Mouse (Mus musculus) hindbrain, embryonic 14.5 days (tissue): Measurements from ENCODE around the gene Galntl5. TPM values are rescaled to one million over a fixed set of nuclear protein-coding genes. Genes with fewer than 3 reads are reported as not detected.
"Not testable (repeated sequence)": the region's sequence is repeated elsewhere in the genome, so short reads cannot be mapped to it uniquely, and the experiment has no call there.

ENCODE experiments used
- ATAC-seq: fragments of 200-750 bp; cut with Nextera tagmentation; 2 replicates; pipeline ENCODE4 v1.8.0; 2017; ENCODE audit warnings: moderate number of reproducible peaks, mild to moderate bottlenecking, moderate TSS enrichment, moderate library complexity; ENCODE audit not compliant: low FRiP score
- DNase-seq: peaks from one replicate; pipeline ENCODE4 v3.0.0-alpha.2; 2015; ENCODE audit warnings: low spot score
- H3K27ac ChIP-seq: fragments of 300-500 bp; sonication (generic); 2 replicates; pipeline ENCODE4 v1.5.1; 2014; ENCODE audit warnings: mild to moderate bottlenecking, moderate library complexity
- H3K27me3 ChIP-seq: fragments of 300-500 bp; sonication (generic); 2 replicates; pipeline ENCODE4 v1.6.1; 2014; ENCODE audit warnings: mild to moderate bottlenecking, low read length, mixed read lengths; ENCODE audit not compliant: control insufficient read depth, insufficient read depth
- H3K36me3 ChIP-seq: fragments of 300-500 bp; sonication (generic); replicated peaks from 2 replicates; pipeline ENCODE4 v1.6.1; 2014; ENCODE audit not compliant: control insufficient read depth, insufficient read depth
- H3K4me1 ChIP-seq: fragments of 300-500 bp; sonication (generic); replicated peaks from 2 replicates; pipeline ENCODE4 v1.6.1; 2014; ENCODE audit warnings: antibody characterized with exemption, low read length, mixed read lengths; ENCODE audit not compliant: control insufficient read depth, insufficient read depth
- H3K4me2 ChIP-seq: fragments of 300-500 bp; sonication (generic); replicated peaks from 2 replicates; pipeline ENCODE4 v1.6.1; 2014; ENCODE audit warnings: mild to moderate bottlenecking, moderate library complexity
- H3K4me3 ChIP-seq: fragments of 300-500 bp; sonication (generic); replicated peaks from 2 replicates; pipeline ENCODE4 v1.5.1; 2014; ENCODE audit warnings: mild to moderate bottlenecking, low read length
- H3K9ac ChIP-seq: fragments of 300-500 bp; sonication (generic); 2 replicates; pipeline ENCODE4 v1.6.1; 2014
- H3K9me3 ChIP-seq: fragments of 300-500 bp; sonication (generic); 2 replicates; pipeline ENCODE4 v1.6.1; 2016; ENCODE audit warnings: low read length; ENCODE audit not compliant: control insufficient read depth
- whole genome bisulfite sequencing: fragments of 180-500 bp; shearing (Covaris S2); extraction: QIAGEN DNeasy Blood & Tissue Kit; methylation state at CpG from one replicate; pipeline ENCODE4 v1.1.7; 2014; 5-methylcytosine and 5-hydroxymethylcytosine counted together
- polyA plus RNA-seq: library from polyadenylated mRNA; unstranded; fragments of >200 nt; fragmentation: Nextera tagmentation; extraction: Ambion mirVana; gene quantifications from 2 replicates; pipeline ENCODE4 v1.2.1, GENCODE M21; 2014

Gene Galntl5
- polyA plus RNA-seq, 1 experiment from 2014 or later: not detected

GRCm38 (mm10) chr5:25162981-25163380 lies 18.3 kb upstream of the Galntl5 start:
- 83% methylated on average over 4 of the region's 4 CpGs for WGBS
- H3K36me3 ChIP-seq: no peaks in the 10 kb centered on the region
- no peak overlapping the region for H3K27ac ChIP-seq
- ATAC-seq: no peak
- H3K4me2 ChIP-seq: no peak overlapping the region
- H3K4me3 ChIP-seq: no peak overlapping the region
- no peak for DNase-seq
- H3K9ac ChIP-seq: no peak overlapping the region
- no peaks in the 10 kb centered on the region for H3K27me3 ChIP-seq
- no peaks in the 10 kb centered on the region for H3K9me3 ChIP-seq
- H3K4me1 ChIP-seq: no peaks in the 10 kb centered on the region

- 90% methylated on average over 3 of the region's 3 CpGs for WGBS
- Histone ChIP-seq H3K9ac (no peak overlapping the region), H3K4me3 (no peak overlapping the region), H3K9me3 (no peaks in the 10 kb centered on the region), H3K36me3 (no peaks in the 10 kb centered on the region), H3K4me1 (no peaks in the 10 kb centered on the region), H3K27me3 (no peaks in the 10 kb centered on the region), H3K4me2 (no peak overlapping the region), H3K27ac (no peak overlapping the region)
- no peak for ATAC-seq
- DNase-seq: no peak
Measured at GRCm38 (mm10) chr5:25163938-25164337, 17.3 kb upstream of the Galntl5 start.

- Histone ChIP-seq H3K4me3 (no peak overlapping the region), H3K4me1 (no peaks in the 10 kb centered on the region), H3K27me3 (no peaks in the 10 kb centered on the region), H3K4me2 (no peak overlapping the region), H3K27ac (no peak overlapping the region), H3K36me3 (no peaks in the 10 kb centered on the region), H3K9me3 (no peaks in the 10 kb centered on the region), H3K9ac (no peak overlapping the region)
- ATAC-seq (no peak), DNase-seq (no peak)
- 94% methylated on average over 1 of the region's 1 CpGs for WGBS
Measured at GRCm38 (mm10) chr5:25164341-25164740, 16.9 kb upstream of the Galntl5 start.

GRCm38 (mm10) chr5:25165102-25165788 lies 16.0 kb upstream of the Galntl5 start:
- ATAC-seq (no peak), DNase-seq (no peak)
- Histone ChIP-seq H3K27ac (no peak overlapping the region), H3K4me3 (no peak overlapping the region), H3K9me3 (no peaks in the 10 kb centered on the region), H3K4me1 (no peaks in the 10 kb centered on the region), H3K9ac (no peak overlapping the region), H3K27me3 (no peaks in the 10 kb centered on the region), H3K4me2 (no peak overlapping the region), H3K36me3 (no peaks in the 10 kb centered on the region)
- WGBS: 87% methylated on average over 4 of the region's 4 CpGs

GRCm38 (mm10) chr5:25165789-25166135 lies 15.5 kb upstream of the Galntl5 start:
- Histone ChIP-seq H3K9ac (no peak overlapping the region), H3K4me2 (no peak overlapping the region), H3K27me3 (no peaks in the 10 kb centered on the region), H3K4me1 (no peaks in the 10 kb centered on the region), H3K4me3 (no peak overlapping the region), H3K27ac (no peak overlapping the region), H3K36me3 (no peaks in the 10 kb centered on the region), H3K9me3 (no peaks in the 10 kb centered on the region)
- ATAC-seq (no peak), DNase-seq (no peak)
- 87% methylated on average over 3 of the region's 3 CpGs for WGBS

- ATAC-seq: no peak
- H3K4me1 ChIP-seq: no peaks in the 10 kb centered on the region
- no peak for DNase-seq
- no peaks in the 10 kb centered on the region for H3K27me3 ChIP-seq
- H3K9me3 ChIP-seq: no peaks in the 10 kb centered on the region
- H3K9ac ChIP-seq: no peak overlapping the region
- no peaks in the 10 kb centered on the region for H3K36me3 ChIP-seq
- WGBS: 86% methylated on average over 4 of the region's 4 CpGs
- H3K4me3 ChIP-seq: no peak overlapping the region
- no peak overlapping the region for H3K27ac ChIP-seq
- H3K4me2 ChIP-seq: no peak overlapping the region
Measured at GRCm38 (mm10) chr5:25166665-25167064, 14.6 kb upstream of the Galntl5 start.

- not testable (repeated sequence) for H3K4me3 ChIP-seq, DNase-seq, H3K27ac ChIP-seq, H3K9me3 ChIP-seq, H3K36me3 ChIP-seq, H3K4me1 ChIP-seq, H3K9ac ChIP-seq, H3K4me2 ChIP-seq, ATAC-seq, H3K27me3 ChIP-seq
- WGBS: 91% methylated on average over 5 of the region's 5 CpGs
Measured at GRCm38 (mm10) chr5:25177937-25178336, 3.3 kb upstream of the Galntl5 start.

GRCm38 (mm10) chr5:25178543-25178942 lies 2.7 kb upstream of the Galntl5 start:
- WGBS: 85% methylated on average over 4 of the region's 4 CpGs
- ATAC-seq: not testable (repeated sequence)

GRCm38 (mm10) chr5:25179284-25179683 lies 2.0 kb upstream of the Galntl5 start:
- 92% methylated on average over 4 of the region's 4 CpGs for whole genome bisulfite sequencing
- DNase-seq (no peak), ATAC-seq (no peak)
- H3K4me1 ChIP-seq: no peaks in the 10 kb centered on the region
- H3K27me3 ChIP-seq: no peaks in the 10 kb centered on the region
- no peak overlapping the region for H3K27ac ChIP-seq
- no peaks in the 10 kb centered on the region for H3K9me3 ChIP-seq
- no peak overlapping the region for H3K9ac ChIP-seq
- H3K36me3 ChIP-seq: no peaks in the 10 kb centered on the region
- H3K4me2 ChIP-seq: no peak overlapping the region
- no peak overlapping the region for H3K4me3 ChIP-seq

More at GRCm38 (mm10) chr5:25178543-25178942, 2.7 kb upstream of the Galntl5 start:
- not testable (repeated sequence) for DNase-seq, H3K4me3 ChIP-seq, H3K36me3 ChIP-seq, H3K27ac ChIP-seq, H3K4me1 ChIP-seq, H3K9me3 ChIP-seq, H3K9ac ChIP-seq, H3K27me3 ChIP-seq, H3K4me2 ChIP-seq

GRCm38 (mm10) chr5:25179936-25180488 lies 1.2 kb upstream of the Galntl5 start:
- ATAC-seq: no peak
- DNase-seq: no peak
- H3K4me2 ChIP-seq: no peak overlapping the region
- H3K9me3 ChIP-seq: no peaks in the 10 kb centered on the region
- H3K9ac ChIP-seq: no peak overlapping the region
- H3K4me3 ChIP-seq: no peak overlapping the region
- H3K27ac ChIP-seq: no peak overlapping the region
- H3K36me3 ChIP-seq: no peaks in the 10 kb centered on the region
- no peaks in the 10 kb centered on the region for H3K4me1 ChIP-seq
- WGBS: 97% methylated on average over 3 of the region's 3 CpGs
- H3K27me3 ChIP-seq: no peaks in the 10 kb centered on the region
